In genomic region chr5:31297047-31297757, GRCm38 (mm10) we compare ENCODE assay signal across 11 mouse cellular contexts. TPM values are rescaled to one million over a fixed set of nuclear protein-coding genes. Genes with fewer than 3 reads are reported as not detected.
DNase-seq lines count a peak whose midpoint lies in the region; ATAC-seq and TF ChIP-seq lines count a peak whose summit lies in the region.
"Had no signal": no experiment of that assay in that cellular context is flagged by ENCODE, and none has a peak within 500 bp of the region (broad histone marks: within the 10 kb centered on the region; RNA-seq: fewer than 3 reads in every experiment).

Gckr (plus strand) TSS chr5:31297443.

- TF ChIP-seq CTCF in heart, postnatal 0 days (IDR thresholded peaks at IDR 0.05; ENCODE audit: low read depth), result no peak

- H3K4me3 ChIP-seq in heart, postnatal 0 days (ENCODE audit: low read depth, low read length), result no peak within 1 kb of the TSS
- peak within 1 kb of the TSS; percentile 64 for H3K4me3 ChIP-seq in forebrain, embryonic 15.5 days
- peak within 1 kb of the TSS; percentile 93 for H3K4me3 ChIP-seq in neural tube, embryonic 14.5 days (ENCODE audit: low read depth, low read length)

- TF ChIP-seq EP300 in heart, postnatal 0 days (IDR thresholded peaks at IDR 0.05; ENCODE audit: low read depth), result no peak

- H3K9ac ChIP-seq in heart, postnatal 0 days (replicated peaks; ENCODE audit: low read depth, low read length), result no peak within 1 kb of the TSS
- H3K9ac ChIP-seq in forebrain, embryonic 15.5 days (replicated peaks), result peak within 1 kb of the TSS; percentile 86; the same call in 1 of the 2 replicates
- H3K9ac ChIP-seq in neural tube, embryonic 14.5 days (replicated peaks; ENCODE audit: low read depth, low read length), result no peak within 1 kb of the TSS

- no peaks in the 10 kb centered on the region for H3K36me3 ChIP-seq in heart, postnatal 0 days (replicated peaks; ENCODE audit: control insufficient read depth, insufficient read depth, low read length)
- H3K36me3 ChIP-seq in forebrain, embryonic 15.5 days, result peaks cover 6% of the 10 kb centered on the region; the same call in 1 of the 2 replicates
- H3K36me3 ChIP-seq in neural tube, embryonic 14.5 days (ENCODE audit: control insufficient read depth, insufficient read depth, low read length), result peaks cover 12% of the 10 kb centered on the region

- intact Hi-C loops in heart, postnatal 25 days (cut with DNase I), result loop anchor here (10.0 kb wide), 1 partner anchor 168 kb away; no protein-coding TSS in a partner anchor
- intact Hi-C loops in left cerebral cortex, postnatal 14 days (cut with DNase I), result loop anchor here (5.0 kb wide), 1 partner anchor 155 kb away; the partner anchor contains the start of gene Zfp512

- ATAC-seq in heart, postnatal 0 days (ENCODE audit: insufficient read depth, low read depth), result no peak
- ATAC-seq in forebrain, embryonic 15.5 days (replicated peaks), result no peak
- ATAC-seq in neural tube, embryonic 14.5 days (ENCODE audit: low read depth), result no peak
- ATAC-seq: CD4-positive, CD25-positive, alpha-beta regulatory T cell, adult 4 months had no signal

- H3K9me3 ChIP-seq in heart, postnatal 0 days (replicated peaks; ENCODE audit: control insufficient read depth, low read length), result no peaks in the 10 kb centered on the region
- H3K9me3 ChIP-seq in forebrain, embryonic 15.5 days, result no peaks in the 10 kb centered on the region
- H3K9me3 ChIP-seq in neural tube, embryonic 14.5 days (ENCODE audit: control insufficient read depth, low read length), result no peaks in the 10 kb centered on the region

- no peaks in the 10 kb centered on the region for H3K4me1 ChIP-seq in heart, postnatal 0 days (ENCODE audit: control insufficient read depth, insufficient read depth)
- H3K4me1 ChIP-seq in forebrain, embryonic 15.5 days, result peaks cover 18% of the 10 kb centered on the region
- H3K4me1 ChIP-seq in neural tube, embryonic 14.5 days (ENCODE audit: control insufficient read depth, insufficient read depth, low read length), result peaks cover 13% of the 10 kb centered on the region

- H3K27me3 ChIP-seq in heart, postnatal 0 days (ENCODE audit: control insufficient read depth, insufficient read depth, low read length), result no peaks in the 10 kb centered on the region
- no peaks in the 10 kb centered on the region for H3K27me3 ChIP-seq in forebrain, embryonic 15.5 days
- H3K27me3 ChIP-seq in neural tube, embryonic 14.5 days (ENCODE audit: control insufficient read depth, insufficient read depth, low read length), result no peaks in the 10 kb centered on the region

- DNase-seq in heart, postnatal 0 days (ENCODE audit: low spot score), result no peak
- no peak for DNase-seq in heart, postnatal 25 days (ENCODE audit: low spot score)
- peak; percentile 12 for DNase-seq in liver
- DNase-seq in retina, postnatal 1 day, result no peak
- no peak for DNase-seq in left cerebral cortex, postnatal 14 days (ENCODE audit: low spot score in 2 of 2)
- no peak for DNase-seq in cerebellum, postnatal 10 days
- DNase-seq: right cerebral cortex, adult 18-20 months had no signal

- no peak within 1 kb of the TSS for H3K27ac ChIP-seq in heart, postnatal 0 days (ENCODE audit: low read depth)
- peak within 1 kb of the TSS; percentile 78; the same call in 1 of the 2 replicates for H3K27ac ChIP-seq in forebrain, embryonic 15.5 days (replicated peaks)
- H3K27ac ChIP-seq in neural tube, embryonic 14.5 days (ENCODE audit: low read depth, low read length), result no peak within 1 kb of the TSS

- WGBS in heart, postnatal 0 days, result 34% methylated on average over 13 of the region's 13 CpGs
- 84% methylated on average over 13 of the region's 13 CpGs for WGBS in forebrain, embryonic 15.5 days
- WGBS in neural tube, embryonic 14.5 days, result 84% methylated on average over 13 of the region's 13 CpGs

- peak within 1 kb of the TSS; percentile 100; the same call in 1 of the 2 replicates for H3K4me2 ChIP-seq in heart, postnatal 0 days (ENCODE audit: low read depth, low read length)
- peak within 1 kb of the TSS; percentile 83 for H3K4me2 ChIP-seq in forebrain, embryonic 15.5 days (replicated peaks)
- H3K4me2 ChIP-seq in neural tube, embryonic 14.5 days (ENCODE audit: low read depth, low read length), result peak within 1 kb of the TSS; percentile 95

RNA-seq across cellular contexts. Expression of gene Gckr, which starts in this region (rescaled TPM):
- total RNA-seq in heart, postnatal 0 days (2014; rRNA removed; ENCODE audit: low replicate concordance), result 0.12 TPM in 1 of 2 replicates, not detected in the other
- polyA plus RNA-seq in heart, postnatal 0 days (2015; fragmentation: Nextera tagmentation; extraction: Ambion mirVana), result 0.04 TPM in 1 of 2 replicates, not detected in the other
- total RNA-seq in heart, postnatal 25 days (2021), result not detected
- polyA plus RNA-seq in forebrain, embryonic 15.5 days (2015; fragmentation: Nextera tagmentation; extraction: Ambion mirVana), result 0.27 and 0.45 TPM in 2 replicates
- polyA plus RNA-seq in neural tube, embryonic 14.5 days (2014; fragmentation: Nextera tagmentation; extraction: Ambion mirVana), result 0.21 and 0.61 TPM in 2 replicates
- total RNA-seq in left cerebral cortex, postnatal 14 days (2021), result under 1 TPM; 0.11 to 0.30 TPM
- total RNA-seq: common myeloid progenitor, adult 5-6 weeks had no signal
- polyA plus RNA-seq: CD4-positive, CD25-positive, alpha-beta regulatory T cell, adult 4 months had no signal
